Mouse (Mus musculus): ENCODE measurements around the gene Trappc10.
"Not testable (repeated sequence)": the region's sequence is repeated elsewhere in the genome, so short reads cannot be mapped to it uniquely, and the experiment has no call there.

The Trappc10 gene

DNA sequence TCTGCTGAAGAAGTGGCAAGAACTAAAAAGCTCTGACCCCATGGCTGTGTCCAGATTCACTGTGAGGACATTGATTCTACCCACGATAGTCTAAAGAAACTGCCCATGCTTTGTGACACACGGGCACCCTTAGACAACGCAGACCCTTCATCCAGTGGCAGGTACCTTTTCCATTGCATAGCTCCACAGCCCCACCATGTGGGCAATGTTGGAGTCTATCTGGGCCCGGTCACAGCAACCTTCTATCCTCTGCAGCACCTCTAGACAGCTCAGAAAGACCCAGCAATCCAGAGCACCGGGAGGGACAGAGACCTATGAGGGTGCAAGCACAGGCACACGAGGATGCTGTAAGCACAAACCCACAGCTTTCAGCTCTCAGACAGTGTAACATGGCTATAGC is 33.1 kb downstream of the Trappc10 start:
- peak; percentile 35 for DNase-seq (ENCODE audit: low spot score)

GRCm38 (mm10) chr10:78201182-78201581 is 43.3 kb downstream of the Trappc10 start:
- no peak for DNase-seq (ENCODE audit: low spot score)

GRCm38 (mm10) chr10:78192933-78193332 is 51.5 kb downstream of the Trappc10 start:
- DNase-seq (ENCODE audit: low spot score): no peak

- not testable (repeated sequence) for DNase-seq (ENCODE audit: low spot score)
These were observed 58.4 kb downstream of the Trappc10 start for GRCm38 (mm10) chr10:78186076-78186475.

- DNase-seq (ENCODE audit: low spot score): no peak
These were observed 59.1 kb downstream of the Trappc10 start for GRCm38 (mm10) chr10:78185381-78185725.

- DNase-seq (ENCODE audit: low spot score): peak; percentile 97
These were observed 59.7 kb downstream of the Trappc10 start, which contains the start of gene Pwp2 for GRCm38 (mm10) chr10:78184531-78185380. Gene Pwp2 (minus strand): TSS chr10:78185149.

- DNase-seq (ENCODE audit: low spot score): no peak
These were observed 60.9 kb downstream of the Trappc10 start for GRCm38 (mm10) chr10:78183577-78183976.

DNA sequence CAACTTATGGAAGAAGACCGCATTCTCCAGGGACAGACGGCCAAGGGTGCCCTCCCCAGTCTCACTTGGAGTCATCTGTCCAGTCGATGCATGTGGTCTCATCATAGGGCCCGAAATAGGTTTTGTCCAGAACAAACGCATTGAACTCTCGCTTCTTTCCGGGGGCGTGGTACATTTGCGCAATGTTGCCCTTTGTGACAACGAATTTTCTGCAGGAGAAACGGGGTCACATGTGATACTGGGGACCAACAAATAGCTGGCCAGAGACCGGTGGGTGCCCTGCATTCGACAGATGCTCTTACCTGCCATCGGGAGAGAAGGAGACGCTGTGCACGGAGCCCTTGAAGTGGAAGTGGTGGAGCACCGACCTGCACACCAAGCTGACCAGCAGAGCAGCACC is 62.1 kb downstream of the Trappc10 start:
- DNase-seq (ENCODE audit: low spot score): no peak

DNA sequence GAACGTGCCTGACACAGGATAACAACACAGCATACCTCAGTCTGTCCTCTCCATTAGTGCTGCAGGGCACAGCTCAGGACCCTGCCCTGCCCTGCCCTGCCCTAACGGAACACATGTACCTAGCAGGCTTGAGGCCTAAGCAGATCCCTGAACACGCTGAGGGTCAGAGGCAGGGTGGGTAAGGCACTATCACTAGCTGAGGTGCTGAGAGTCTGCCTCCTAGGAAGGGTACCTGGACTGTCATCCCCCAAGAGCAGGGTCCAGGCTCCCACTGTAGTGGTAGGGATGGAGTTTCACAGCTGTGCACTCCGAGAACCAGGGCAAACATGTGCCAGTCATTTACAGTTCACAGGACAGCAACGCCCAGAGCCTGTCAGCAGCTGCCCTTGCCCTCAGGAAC is 70.0 kb downstream of the Trappc10 start:
- no peak for DNase-seq (ENCODE audit: low spot score)

GRCm38 (mm10) chr10:78171581-78171980 is 72.9 kb downstream of the Trappc10 start:
- DNase-seq (ENCODE audit: low spot score): no peak

DNA sequence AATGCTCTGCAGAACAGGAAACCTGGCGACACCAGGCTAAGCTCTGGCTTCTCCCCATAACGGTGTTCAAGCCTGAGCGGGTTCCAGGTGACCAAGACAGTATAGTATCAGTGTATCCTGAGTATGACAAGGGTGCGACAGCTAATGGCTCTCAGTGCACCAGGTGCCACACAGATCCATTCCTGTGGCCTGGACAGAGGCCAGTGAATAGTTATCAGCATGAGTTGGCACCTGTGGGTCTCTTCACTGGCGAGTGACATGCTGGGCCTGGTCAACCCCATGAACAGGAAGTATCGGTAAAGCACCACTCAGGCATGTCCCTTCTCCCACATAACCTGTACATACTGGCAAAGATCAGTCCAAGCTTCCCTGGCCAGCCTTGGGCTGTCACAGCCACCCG is 73.4 kb downstream of the Trappc10 start:
- DNase-seq (ENCODE audit: low spot score): no peak

DNA sequence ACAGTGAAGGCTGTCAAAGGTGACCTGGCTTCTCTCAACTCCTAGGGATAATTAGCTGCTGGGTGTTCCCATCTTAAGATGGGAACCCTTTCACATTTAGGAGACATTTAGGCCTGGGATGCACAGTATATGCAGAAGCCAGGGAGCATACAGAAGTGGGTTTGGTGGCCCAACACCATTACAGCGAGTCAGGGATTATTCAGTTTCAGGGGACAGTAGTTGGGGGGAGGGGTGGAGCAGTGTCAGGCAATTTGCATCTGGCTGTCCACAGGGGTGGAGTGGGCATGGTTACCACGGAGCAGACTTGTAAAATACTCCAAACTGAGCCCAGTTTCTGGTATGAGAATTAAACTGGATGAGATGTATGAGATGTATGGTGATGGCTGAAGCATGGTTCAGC is 74.0 kb downstream of the Trappc10 start:
- DNase-seq (ENCODE audit: low spot score): peak; percentile 74

DNA sequence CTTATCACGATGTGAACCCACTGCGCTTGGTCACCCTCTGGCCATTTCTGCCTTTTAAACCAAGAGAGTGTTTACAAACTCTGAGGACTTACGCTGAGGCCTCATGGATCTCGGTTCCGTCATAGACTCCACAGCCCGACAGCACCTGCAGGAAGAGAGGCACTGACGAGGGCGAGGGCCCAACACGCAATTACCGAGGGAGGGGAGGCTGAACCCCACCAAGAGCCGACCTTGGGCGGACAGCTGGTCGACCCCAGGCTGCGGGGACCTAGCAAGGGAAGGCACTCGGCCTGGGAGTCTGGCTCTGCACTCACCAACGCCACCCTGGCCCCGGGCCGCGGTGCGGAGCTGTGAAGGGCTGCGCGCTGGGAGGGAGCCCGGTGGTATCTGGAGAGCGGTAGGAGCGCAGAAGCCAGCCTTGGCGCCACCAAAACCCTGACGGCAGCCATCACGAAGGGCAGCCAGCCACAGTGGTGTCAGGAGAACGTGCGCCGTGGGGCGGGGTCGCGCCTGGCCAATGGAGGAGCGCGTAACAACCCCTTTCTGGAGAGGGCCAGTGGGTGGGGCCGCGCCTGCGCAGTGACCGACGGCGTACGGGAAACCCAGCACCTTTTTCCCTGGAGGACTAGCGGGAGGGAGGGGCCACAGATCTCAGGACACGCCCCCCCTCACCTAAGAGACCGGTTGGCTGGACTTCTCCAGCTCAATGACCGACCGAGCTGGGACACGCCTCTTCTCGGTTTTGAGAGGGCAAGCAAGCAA is 75.0 kb downstream of the Trappc10 start, which contains the start of gene D10Jhu81e:
TSS of gene D10Jhu81e (minus strand) at position 502 of the 762 bp plus-strand sequence.
- peak; percentile 99 for DNase-seq (ENCODE audit: low spot score)

DNA sequence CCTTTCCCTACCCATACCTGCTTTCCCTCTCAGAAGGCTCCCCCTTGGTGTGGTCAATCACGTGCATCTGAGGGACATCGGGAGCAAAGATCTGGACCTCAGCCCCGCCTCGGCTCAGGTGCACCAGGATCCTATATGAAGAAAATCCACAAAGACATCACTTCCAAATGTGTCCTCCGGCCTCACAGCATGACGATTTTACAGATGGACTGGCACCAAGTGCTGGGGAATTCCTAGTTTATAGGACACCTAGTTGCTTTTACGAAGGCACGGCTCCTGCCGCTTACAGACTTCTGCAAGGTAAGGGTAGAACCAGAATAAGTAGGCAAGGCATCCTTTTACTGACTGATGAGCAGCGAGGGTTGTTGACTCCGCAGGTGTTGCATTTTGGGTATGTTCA is 75.6 kb downstream of the Trappc10 start:
- no peak for DNase-seq (ENCODE audit: low spot score)

- no peak for DNase-seq (ENCODE audit: low spot score)
These were observed 76.7 kb downstream of the Trappc10 start for GRCm38 (mm10) chr10:78167775-78168174.

DNA sequence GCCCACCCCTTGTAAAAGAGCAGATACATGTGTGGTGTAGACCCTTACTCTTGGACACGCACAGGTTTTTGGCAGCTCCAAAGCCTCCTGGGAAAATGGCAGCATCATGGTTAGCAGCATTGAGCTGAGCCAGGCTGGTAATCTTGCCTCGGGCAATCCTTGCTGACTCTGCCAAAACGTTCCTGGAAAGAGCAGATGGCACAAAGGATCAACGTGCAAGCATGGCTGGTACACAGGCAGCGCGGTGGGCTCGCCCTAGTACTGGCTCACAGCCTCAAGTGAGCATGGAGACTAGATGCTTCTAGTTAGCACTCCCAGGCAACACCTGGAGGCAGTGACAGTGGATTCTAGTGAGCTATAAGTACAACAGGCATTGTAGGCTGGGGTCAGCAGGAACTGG is 77.1 kb downstream of the Trappc10 start:
- no peak for DNase-seq (ENCODE audit: low spot score)

GRCm38 (mm10) chr10:78165256-78166005 is 79.0 kb downstream of the Trappc10 start:
- no peak for DNase-seq (ENCODE audit: low spot score)

- no peak for DNase-seq (ENCODE audit: low spot score)
These were observed 79.7 kb downstream of the Trappc10 start for GRCm38 (mm10) chr10:78164786-78165185.

GRCm38 (mm10) chr10:78163923-78164322 is 80.5 kb downstream of the Trappc10 start:
- DNase-seq (ENCODE audit: low spot score): peak; percentile 87

GRCm38 (mm10) chr10:78163241-78163640 is 81.2 kb downstream of the Trappc10 start:
- DNase-seq (ENCODE audit: low spot score): no peak

GRCm38 (mm10) chr10:78162646-78163045 is 81.8 kb downstream of the Trappc10 start:
- DNase-seq (ENCODE audit: low spot score): no peak

DNA sequence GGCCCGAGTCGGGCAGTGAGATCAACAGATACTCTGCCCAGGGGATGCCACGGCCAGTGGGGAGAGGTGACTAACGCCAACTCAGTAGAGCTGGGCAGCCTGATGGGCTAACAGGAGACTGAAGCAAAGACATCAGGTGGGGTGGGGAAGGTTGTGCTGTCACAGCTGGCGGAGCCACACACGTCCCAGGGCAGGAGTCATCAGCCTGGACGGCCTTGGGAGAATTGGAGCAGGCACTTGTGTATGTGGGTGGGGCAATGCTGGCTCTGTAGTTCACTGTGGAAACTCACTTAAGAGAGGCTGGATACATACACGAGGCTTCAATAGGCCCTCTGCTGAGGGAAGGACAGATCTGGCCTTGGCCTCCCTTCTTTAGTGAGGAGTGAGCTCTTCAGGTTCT is 83.3 kb downstream of the Trappc10 start:
- no peak for DNase-seq (ENCODE audit: low spot score)

Measured in MN1 (cell line).